Mouse (Mus musculus) brain, embryonic 14.5 days (tissue): ENCODE results near the gene Hdgf.

Source experiments
- CTCF ChIP-seq: fragments of 200-500 bp; IDR thresholded peaks from 2 replicates; pipeline ENCODE4 v1.5.1; 2012; ENCODE audit warnings: inconsistent platforms, mild to moderate bottlenecking, moderate library complexity, borderline replicate concordance; ENCODE audit not compliant: insufficient read depth, insufficient read length; ENCODE audit errors: extremely low read depth
- POLR2A ChIP-seq: fragments of 200-500 bp; IDR thresholded peaks from 2 replicates; pipeline ENCODE4 v1.6.1; 2012; ENCODE audit warnings: mild to moderate bottlenecking, inconsistent platforms, borderline replicate concordance; ENCODE audit not compliant: poor library complexity, insufficient read depth, insufficient read length, severe bottlenecking; ENCODE audit errors: extremely low read depth

DNA sequence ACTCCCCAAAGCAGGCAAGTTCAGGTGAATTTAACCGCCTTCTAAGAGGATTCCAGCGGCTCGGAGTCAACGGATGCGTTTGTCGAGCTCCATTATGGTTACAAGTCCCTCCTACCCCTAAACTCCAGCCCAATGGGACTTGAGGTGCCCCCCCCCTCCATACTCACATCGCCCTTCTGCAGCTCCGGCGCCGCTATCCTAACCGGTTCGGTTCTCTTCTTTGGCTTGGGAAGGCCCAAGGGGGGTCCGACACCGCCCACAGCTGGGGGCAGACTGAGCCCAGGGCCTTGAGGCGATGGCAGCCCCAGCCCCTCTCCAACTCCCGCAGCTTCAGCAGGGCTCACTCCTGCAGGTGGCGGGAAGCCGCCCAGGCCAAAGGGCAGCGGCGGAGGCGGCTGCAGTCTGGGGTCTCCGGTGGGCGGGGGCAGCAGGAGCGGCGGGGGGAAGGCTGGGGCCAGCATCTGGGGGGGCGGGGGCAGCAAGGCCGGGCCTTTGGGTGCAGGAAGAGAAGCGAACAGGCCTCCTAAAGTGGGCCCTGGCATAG lies 21.3 kb upstream of the Hdgf start:
- TF ChIP-seq CTCF (no peak), POLR2A (no peak)
